Comparison of ENCODE assay signal across 16 mouse cellular contexts in the genomic region with DNA sequence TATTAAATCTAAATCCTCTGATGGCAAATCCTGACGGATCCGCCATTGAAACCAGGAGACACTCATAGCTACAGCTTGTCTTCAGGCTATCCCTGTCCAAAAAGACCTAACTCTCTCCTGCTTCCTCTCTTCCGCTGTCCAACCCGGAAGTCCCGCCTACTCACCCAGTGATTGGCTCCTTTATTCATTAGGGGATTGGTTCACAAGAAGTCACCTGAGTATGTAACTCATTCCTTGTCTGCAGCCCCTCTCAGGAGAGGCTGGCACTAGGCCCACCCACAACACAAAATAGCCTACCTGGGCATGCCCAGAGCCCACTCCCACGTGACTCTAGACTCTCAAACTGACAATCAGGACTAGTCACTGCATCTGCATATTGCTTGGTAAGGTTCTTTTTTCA.
"Had no signal": no experiment of that assay in that cellular context is flagged by ENCODE, and none has a peak within 500 bp of the region (broad histone marks: within the 10 kb centered on the region; RNA-seq: fewer than 3 reads in every experiment).

No protein-coding gene starts in this region.

- H3K4me2 ChIP-seq: kidney, embryonic 15.5 days; liver, embryonic 13.5 days; midbrain, embryonic 11.5 days had no signal

- H3K4me1 ChIP-seq: kidney, embryonic 15.5 days; liver, embryonic 13.5 days had no signal

- H3K27ac ChIP-seq: kidney, embryonic 15.5 days; left cerebral cortex, adult 2 months; liver, embryonic 13.5 days had no signal

- H3K36me3 ChIP-seq: kidney, embryonic 15.5 days; liver, embryonic 13.5 days had no signal

- DNase-seq: kidney, adult 11 months; kidney, adult 8-10 months; kidney, postnatal 10 days; kidney, postnatal 36 days; layer of hippocampus, postnatal 36 days; liver, embryonic 13.5 days; lung, adult 2 months; lung, postnatal 14 days; lung, postnatal 4 days; midbrain, embryonic 14.5 days; right cerebral cortex, postnatal 25 days; thymus, adult 18-20 months; thymus, postnatal 36 days had no signal

- H3K9ac ChIP-seq: kidney, embryonic 15.5 days; liver, embryonic 13.5 days had no signal

- H3K27me3 ChIP-seq: kidney, embryonic 15.5 days; liver, embryonic 13.5 days had no signal

- H3K4me3 ChIP-seq: kidney, embryonic 15.5 days; left cerebral cortex, adult 2 months; liver, embryonic 13.5 days had no signal
